Mouse (Mus musculus) hindbrain, embryonic 14.5 days (tissue): ENCODE results near the gene Glb1l. TPM values are rescaled to one million over a fixed set of nuclear protein-coding genes. Genes with fewer than 3 reads are reported as not detected.

Experiments
- ATAC-seq: fragments of 200-750 bp; cut with Nextera tagmentation; 2 replicates; pipeline ENCODE4 v1.8.0; 2017; ENCODE audit warnings: moderate number of reproducible peaks, mild to moderate bottlenecking, moderate TSS enrichment, moderate library complexity; ENCODE audit not compliant: low FRiP score
- DNase-seq: peaks from one replicate; pipeline ENCODE4 v3.0.0-alpha.2; 2015; ENCODE audit warnings: low spot score
- H3K27ac ChIP-seq: fragments of 300-500 bp; sonication (generic); 2 replicates; pipeline ENCODE4 v1.5.1; 2014; ENCODE audit warnings: mild to moderate bottlenecking, moderate library complexity
- H3K27me3 ChIP-seq: fragments of 300-500 bp; sonication (generic); 2 replicates; pipeline ENCODE4 v1.6.1; 2014; ENCODE audit warnings: mild to moderate bottlenecking, low read length, mixed read lengths; ENCODE audit not compliant: control insufficient read depth, insufficient read depth
- H3K36me3 ChIP-seq: fragments of 300-500 bp; sonication (generic); replicated peaks from 2 replicates; pipeline ENCODE4 v1.6.1; 2014; ENCODE audit not compliant: control insufficient read depth, insufficient read depth
- H3K4me1 ChIP-seq: fragments of 300-500 bp; sonication (generic); replicated peaks from 2 replicates; pipeline ENCODE4 v1.6.1; 2014; ENCODE audit warnings: antibody characterized with exemption, low read length, mixed read lengths; ENCODE audit not compliant: control insufficient read depth, insufficient read depth
- H3K4me2 ChIP-seq: fragments of 300-500 bp; sonication (generic); replicated peaks from 2 replicates; pipeline ENCODE4 v1.6.1; 2014; ENCODE audit warnings: mild to moderate bottlenecking, moderate library complexity
- H3K4me3 ChIP-seq: fragments of 300-500 bp; sonication (generic); replicated peaks from 2 replicates; pipeline ENCODE4 v1.5.1; 2014; ENCODE audit warnings: mild to moderate bottlenecking, low read length
- H3K9ac ChIP-seq: fragments of 300-500 bp; sonication (generic); 2 replicates; pipeline ENCODE4 v1.6.1; 2014
- H3K9me3 ChIP-seq: fragments of 300-500 bp; sonication (generic); 2 replicates; pipeline ENCODE4 v1.6.1; 2016; ENCODE audit warnings: low read length; ENCODE audit not compliant: control insufficient read depth
- WGBS: fragments of 180-500 bp; shearing (Covaris S2); extraction: QIAGEN DNeasy Blood & Tissue Kit; methylation state at CpG from one replicate; pipeline ENCODE4 v1.1.7; 2014; 5-methylcytosine and 5-hydroxymethylcytosine counted together
- polyA plus RNA-seq: library from polyadenylated mRNA; unstranded; fragments of >200 nt; fragmentation: Nextera tagmentation; extraction: Ambion mirVana; gene quantifications from 2 replicates; pipeline ENCODE4 v1.2.1, GENCODE M21; 2014

Glb1l gene
- polyA plus RNA-seq, 1 experiment from 2014 or later, result 19.5 TPM

- Histone ChIP-seq H3K9me3 (no peaks in the 10 kb centered on the region), H3K9ac (no peak overlapping the region), H3K4me1 (0 out of 2 replicates have a peak, but pooled peaks cover 6% of the 10 kb centered on the region), H3K4me2 (no peak overlapping the region), H3K36me3 (peaks cover 6% of the 10 kb centered on the region), H3K27ac (no peak overlapping the region), H3K27me3 (no peaks in the 10 kb centered on the region), H3K4me3 (no peak overlapping the region)
- 58% methylated on average over 9 of the region's 9 CpGs for WGBS
- ATAC-seq, result no peak; the same call in 1 of the 2 replicates
- DNase-seq, result no peak
Measured at GRCm38 (mm10) chr1:75248041-75248772, 37.6 kb upstream of the Glb1l start.

GRCm38 (mm10) chr1:75247071-75247930 lies 36.7 kb upstream of the Glb1l start:
- Histone ChIP-seq H3K27ac (no peak overlapping the region), H3K9ac (no peak overlapping the region; the same call in 1 of the 2 replicates), H3K4me3 (no peak overlapping the region), H3K9me3 (no peaks in the 10 kb centered on the region), H3K27me3 (no peaks in the 10 kb centered on the region), H3K36me3 (peaks cover 6% of the 10 kb centered on the region), H3K4me2 (no peak overlapping the region), H3K4me1 (0 out of 2 replicates have a peak, but pooled peaks cover 6% of the 10 kb centered on the region)
- no peak for DNase-seq
- 85% methylated on average over 16 of the region's 16 CpGs for WGBS
- ATAC-seq, result no peak

- DNase-seq, result peak; percentile 70
- no peak overlapping the region for H3K4me2 ChIP-seq
- H3K9me3 ChIP-seq, result no peaks in the 10 kb centered on the region
- no peak overlapping the region; the same call in 1 of the 2 replicates for H3K27ac ChIP-seq
- H3K4me1 ChIP-seq, result no peaks in the 10 kb centered on the region
- H3K4me3 ChIP-seq, result no peak overlapping the region
- H3K9ac ChIP-seq, result no peak overlapping the region
- H3K36me3 ChIP-seq, result peaks cover 22% of the 10 kb centered on the region
- ATAC-seq, result peak; percentile 64; the same call in 1 of the 2 replicates
- H3K27me3 ChIP-seq, result no peaks in the 10 kb centered on the region
- WGBS, result 20% methylated on average over 4 of the region's 4 CpGs
Measured at GRCm38 (mm10) chr1:75244836-75245235, 34.2 kb upstream of the Glb1l start.

- DNase-seq, result no peak
- Histone ChIP-seq H3K27me3 (no peaks in the 10 kb centered on the region), H3K4me3 (no peak overlapping the region), H3K4me2 (no peak overlapping the region), H3K36me3 (peaks cover 26% of the 10 kb centered on the region), H3K4me1 (no peaks in the 10 kb centered on the region), H3K9me3 (no peaks in the 10 kb centered on the region), H3K27ac (no peak overlapping the region), H3K9ac (no peak overlapping the region)
- peak; percentile 4; the same call in 1 of the 2 replicates for ATAC-seq
- WGBS, result 85% methylated on average over 12 of the region's 12 CpGs
Measured at GRCm38 (mm10) chr1:75244175-75244826, 33.7 kb upstream of the Glb1l start.

- no peaks in the 10 kb centered on the region for H3K9me3 ChIP-seq
Measured at GRCm38 (mm10) chr1:75243411-75243810, 32.8 kb upstream of the Glb1l start.

GRCm38 (mm10) chr1:75239591-75239990 lies 29.0 kb upstream of the Glb1l start:
- Histone ChIP-seq H3K4me1 (peaks cover 15% of the 10 kb centered on the region), H3K27me3 (no peaks in the 10 kb centered on the region), H3K4me3 (no peak overlapping the region), H3K9ac (no peak overlapping the region), H3K4me2 (no peak overlapping the region), H3K9me3 (no peaks in the 10 kb centered on the region), H3K27ac (no peak overlapping the region), H3K36me3 (peaks cover 30% of the 10 kb centered on the region)
- ATAC-seq, result no peak
- no peak for DNase-seq
- 83% methylated on average over 10 of the region's 10 CpGs for WGBS

More at GRCm38 (mm10) chr1:75243411-75243810, 32.8 kb upstream of the Glb1l start:
- ATAC-seq, result no peak
- WGBS, result 90% methylated on average over 14 of the region's 14 CpGs
- Histone ChIP-seq H3K9ac (no peak overlapping the region), H3K27ac (no peak overlapping the region), H3K27me3 (no peaks in the 10 kb centered on the region), H3K4me3 (no peak overlapping the region), H3K4me1 (no peaks in the 10 kb centered on the region), H3K4me2 (no peak overlapping the region), H3K36me3 (peaks cover 30% of the 10 kb centered on the region)
- no peak for DNase-seq

- H3K4me2 ChIP-seq, result peak within 1 kb of the TSS; percentile 83
- peak within 1 kb of the TSS; percentile 87 for H3K27ac ChIP-seq
- 1% methylated on average over 64 of the region's 64 CpGs for WGBS
- H3K36me3 ChIP-seq, result peaks cover 20% of the 10 kb centered on the region
- ATAC-seq (peak; percentile 89), DNase-seq (peak; percentile 68)
- H3K4me1 ChIP-seq, result peaks cover 15% of the 10 kb centered on the region
- H3K27me3 ChIP-seq, result no peaks in the 10 kb centered on the region
- H3K9me3 ChIP-seq, result no peaks in the 10 kb centered on the region
- H3K9ac ChIP-seq, result peak within 1 kb of the TSS; percentile 85
- peak within 1 kb of the TSS; percentile 63 for H3K4me3 ChIP-seq
Measured at GRCm38 (mm10) chr1:75236117-75237050, 25.8 kb upstream of the Glb1l start, which contains the start of gene Dnajb2. Dnajb2 (plus strand) TSS chr1:75236406.

DNA sequence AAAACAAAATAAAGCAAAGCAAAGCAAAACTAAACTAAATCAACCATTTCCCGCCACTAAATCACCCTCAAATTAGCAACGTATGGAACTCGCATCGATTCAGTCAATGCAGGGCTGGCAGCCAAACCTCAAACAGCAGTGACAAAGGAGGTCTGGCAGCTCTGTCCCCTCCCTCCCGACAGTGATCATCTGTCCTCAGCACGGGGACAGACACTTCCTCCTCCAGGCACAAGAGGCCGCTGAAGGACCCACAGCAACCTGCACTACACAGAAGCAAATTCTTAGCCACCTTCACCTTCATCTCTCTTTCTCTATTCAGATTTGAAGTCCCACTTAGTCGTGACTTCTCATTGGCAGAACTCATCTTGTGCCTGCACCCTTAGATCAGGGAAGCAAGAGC lies 24.0 kb upstream of the Glb1l start:
- peak; percentile 64 for ATAC-seq
- WGBS, result under 1% methylated on average over 8 of the region's 8 CpGs

More for the DNA sequence above, 24.0 kb upstream of the Glb1l start:
- Histone ChIP-seq H3K36me3 (peaks cover 6% of the 10 kb centered on the region; the same call in 1 of the 2 replicates), H3K27ac (no peak overlapping the region; the same call in 1 of the 2 replicates), H3K9me3 (no peaks in the 10 kb centered on the region), H3K27me3 (no peaks in the 10 kb centered on the region), H3K4me1 (peaks cover 15% of the 10 kb centered on the region), H3K4me2 (no peak overlapping the region), H3K9ac (no peak overlapping the region), H3K4me3 (no peak overlapping the region)
- DNase-seq, result peak; percentile 55
